ENCODE assay signal across 10 mouse cellular contexts in genomic region chr1:98192044-98192484, GRCm38 (mm10).
A peak's percentile ranks its signal among the peaks of the same experiment; 100 is the strongest.
DNase-seq lines count a peak whose midpoint lies in the region; ATAC-seq lines count a peak whose summit lies in the region.
"Had no signal": no experiment of that assay in that cellular context is flagged by ENCODE, and none has a peak within 500 bp of the region (broad histone marks: within the 10 kb centered on the region; RNA-seq: fewer than 3 reads in every experiment).

No protein-coding gene starts in this region.

- no peaks in the 10 kb centered on the region for H3K36me3 ChIP-seq in embryonic facial prominence, embryonic 14.5 days (ENCODE audit: control insufficient read depth, insufficient read depth, low read length)
- H3K36me3 ChIP-seq in intestine, embryonic 16.5 days (ENCODE audit: control insufficient read depth, insufficient read depth, low read length): no peaks in the 10 kb centered on the region
- H3K36me3 ChIP-seq in limb, embryonic 10.5 days: no peaks in the 10 kb centered on the region
- H3K36me3 ChIP-seq in kidney, embryonic 14.5 days (ENCODE audit: control insufficient read depth, insufficient read depth, low read length): no peaks in the 10 kb centered on the region

- peak; percentile 56 for DNase-seq in embryonic facial prominence, embryonic 14.5 days (ENCODE audit: low spot score)
- DNase-seq in frontal cortex, postnatal 25 days (ENCODE audit: low spot score in 2 of 2): peak; percentile 31 to 43
- peak; percentile 54 to 60 for DNase-seq in layer of hippocampus, postnatal 36 days
- peak; percentile 24 for DNase-seq in retina, embryonic 14.5 days (ENCODE audit: low spot score)
- DNase-seq in limb, embryonic 10.5 days (ENCODE audit: low spot score): no peak
- DNase-seq in testis, postnatal 10 days (ENCODE audit: low spot score): no peak

- peak overlapping the region; percentile 4; the same call in 1 of the 2 replicates for H3K4me2 ChIP-seq in embryonic facial prominence, embryonic 14.5 days (ENCODE audit: low read depth, low read length)
- H3K4me2 ChIP-seq in intestine, embryonic 16.5 days (ENCODE audit: low read depth, low read length): no peak overlapping the region
- no peak overlapping the region for H3K4me2 ChIP-seq in kidney, embryonic 14.5 days (replicated peaks; ENCODE audit: low read depth, low read length)

- H3K27me3 ChIP-seq in embryonic facial prominence, embryonic 14.5 days (replicated peaks; ENCODE audit: control insufficient read depth, insufficient read depth, low read length): no peaks in the 10 kb centered on the region
- H3K27me3 ChIP-seq in intestine, embryonic 16.5 days (replicated peaks; ENCODE audit: control insufficient read depth, insufficient read depth, low read length): no peaks in the 10 kb centered on the region
- no peaks in the 10 kb centered on the region for H3K27me3 ChIP-seq in limb, embryonic 10.5 days (ENCODE audit: low read depth, poor library complexity, severe bottlenecking)
- H3K27me3 ChIP-seq in kidney, embryonic 14.5 days (ENCODE audit: control insufficient read depth, insufficient read depth, low read length): no peaks in the 10 kb centered on the region

- H3K9ac ChIP-seq in embryonic facial prominence, embryonic 14.5 days (ENCODE audit: low read depth, low read length): no peak overlapping the region
- no peak overlapping the region for H3K9ac ChIP-seq in intestine, embryonic 16.5 days (ENCODE audit: low read depth, low read length)
- H3K9ac ChIP-seq in kidney, embryonic 14.5 days (ENCODE audit: low read depth, low read length): no peak overlapping the region
- H3K9ac ChIP-seq: liver, embryonic 14.5 days had no signal

- ATAC-seq in embryonic facial prominence, embryonic 14.5 days (ENCODE audit: low read depth): no peak
- no peak for ATAC-seq in intestine, embryonic 16.5 days
- ATAC-seq in kidney, embryonic 14.5 days (ENCODE audit: low FRiP score, low TSS enrichment): no peak
- ATAC-seq: intestine, postnatal 0 days had no signal

- no peaks in the 10 kb centered on the region for H3K9me3 ChIP-seq in embryonic facial prominence, embryonic 14.5 days (ENCODE audit: control insufficient read depth, low read length)
- H3K9me3 ChIP-seq in intestine, embryonic 16.5 days (ENCODE audit: control insufficient read depth, low read length): no peaks in the 10 kb centered on the region
- no peaks in the 10 kb centered on the region for H3K9me3 ChIP-seq in limb, embryonic 10.5 days (replicated peaks)
- no peaks in the 10 kb centered on the region; the same call in 1 of the 2 replicates for H3K9me3 ChIP-seq in kidney, embryonic 14.5 days (ENCODE audit: control insufficient read depth, low read length)

- H3K4me1 ChIP-seq in embryonic facial prominence, embryonic 14.5 days (ENCODE audit: control insufficient read depth, insufficient read depth, low read length): peaks cover 3% of the 10 kb centered on the region; the same call in 1 of the 2 replicates
- 0 out of 2 replicates have a peak, but pooled peaks cover 2% of the 10 kb centered on the region for H3K4me1 ChIP-seq in intestine, embryonic 16.5 days (ENCODE audit: control insufficient read depth, insufficient read depth, low read length)
- H3K4me1 ChIP-seq in limb, embryonic 10.5 days: peaks cover 6% of the 10 kb centered on the region
- H3K4me1 ChIP-seq in kidney, embryonic 14.5 days (ENCODE audit: control insufficient read depth, insufficient read depth, low read length): no peaks in the 10 kb centered on the region

- 47% methylated on average over 8 of the region's 8 CpGs for WGBS in embryonic facial prominence, embryonic 14.5 days
- WGBS in intestine, embryonic 16.5 days: 42% methylated on average over 8 of the region's 8 CpGs
- 83% methylated on average over 8 of the region's 8 CpGs for WGBS in limb, embryonic 10.5 days
- WGBS in kidney, embryonic 14.5 days: 81% methylated on average over 8 of the region's 8 CpGs

- H3K27ac ChIP-seq in embryonic facial prominence, embryonic 14.5 days (replicated peaks; ENCODE audit: low read depth, low read length): 0 out of 2 replicates have a peak overlapping the region, but pooled peaks have one; percentile 11
- no peak overlapping the region for H3K27ac ChIP-seq in intestine, embryonic 16.5 days (ENCODE audit: low read length)
- no peak overlapping the region for H3K27ac ChIP-seq in limb, embryonic 10.5 days
- no peak overlapping the region for H3K27ac ChIP-seq in kidney, embryonic 14.5 days (ENCODE audit: low read depth, low read length)
- H3K27ac ChIP-seq: liver, embryonic 14.5 days had no signal

- H3K4me3 ChIP-seq in embryonic facial prominence, embryonic 14.5 days (ENCODE audit: low read depth, low read length): no peak overlapping the region
- no peak overlapping the region for H3K4me3 ChIP-seq in intestine, embryonic 16.5 days (ENCODE audit: low read length)
- H3K4me3 ChIP-seq in limb, embryonic 10.5 days: no peak overlapping the region
- no peak overlapping the region for H3K4me3 ChIP-seq in kidney, embryonic 14.5 days (ENCODE audit: low read length)

Comparison
In these comparisons a context has a peak if more than half of its experiments do, and no peak if none do; other contexts are left out.
1. DNase-seq: peak in embryonic facial prominence, embryonic 14.5 days (single experiment), frontal cortex, postnatal 25 days (2 of 2), layer of hippocampus, postnatal 36 days (2 of 2) and retina, embryonic 14.5 days (single experiment); none in limb, embryonic 10.5 days (single experiment) and testis, postnatal 10 days (single experiment).